Mouse (Mus musculus): ENCODE measurements around the gene Anapc13.

Gene Anapc13

GRCm38 (mm10) chr9:102625983-102626838, at the start of gene Anapc13, which contains the start of gene Cep63:
Gene Anapc13 (plus strand): TSS chr9:102626296.
Gene Cep63 (minus strand): TSS chr9:102626534.
- DNase-seq (ENCODE audit: low spot score): peak; percentile 97

- no peak for DNase-seq (ENCODE audit: low spot score)
Measured at GRCm38 (mm10) chr9:102577480-102577879, 48.6 kb upstream of the Anapc13 start.

GRCm38 (mm10) chr9:102581921-102582469, 44.1 kb upstream of the Anapc13 start:
- DNase-seq (ENCODE audit: low spot score): no peak

GRCm38 (mm10) chr9:102587347-102587746, 38.7 kb upstream of the Anapc13 start:
- DNase-seq (ENCODE audit: low spot score): no peak

- no peak for DNase-seq (ENCODE audit: low spot score)
Measured at GRCm38 (mm10) chr9:102594667-102595393, 31.3 kb upstream of the Anapc13 start.

DNA sequence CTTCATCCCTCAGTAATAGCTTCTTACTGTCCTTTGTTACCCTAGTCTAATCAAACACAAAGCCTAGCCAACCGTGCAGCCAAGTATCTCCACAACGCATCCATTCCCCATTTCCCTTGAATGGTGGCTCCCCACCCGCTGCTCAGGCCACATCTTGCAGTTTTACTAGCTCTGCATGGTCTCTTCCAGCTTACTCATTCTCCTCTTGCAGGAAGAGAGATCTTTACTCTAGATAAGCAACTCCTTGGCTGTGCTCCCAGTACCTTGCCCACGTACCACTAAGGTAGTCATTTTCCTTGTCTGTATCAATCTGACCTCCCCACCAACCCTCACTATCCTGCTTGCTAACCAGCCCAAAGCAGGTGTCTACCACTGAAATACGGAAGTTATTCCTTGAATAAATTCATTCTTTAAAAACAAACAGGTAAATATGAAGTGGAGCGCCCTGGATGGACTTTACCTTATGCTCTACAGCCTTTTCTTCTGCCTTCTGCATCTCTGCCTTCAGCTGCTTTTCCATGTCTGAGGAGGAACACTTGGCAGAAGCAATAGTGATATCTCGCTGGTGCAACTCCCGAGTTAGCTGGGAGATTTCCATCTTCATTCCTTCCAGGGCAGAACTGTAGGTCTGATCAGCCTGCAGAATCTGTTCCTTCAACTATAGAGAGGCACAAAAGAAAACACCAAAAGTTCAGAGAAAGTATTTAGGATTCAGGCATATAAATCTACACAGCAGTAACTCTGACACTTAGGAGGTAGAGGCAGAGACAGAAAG, 30.2 kb upstream of the Anapc13 start:
- DNase-seq (ENCODE audit: low spot score): no peak

- no peak for DNase-seq (ENCODE audit: low spot score)
Measured at GRCm38 (mm10) chr9:102601187-102601586, 24.9 kb upstream of the Anapc13 start.

- no peak for DNase-seq (ENCODE audit: low spot score)
Measured at GRCm38 (mm10) chr9:102601666-102602065, 24.4 kb upstream of the Anapc13 start.

GRCm38 (mm10) chr9:102605162-102605561, 20.9 kb upstream of the Anapc13 start:
- no peak for DNase-seq (ENCODE audit: low spot score)

DNA sequence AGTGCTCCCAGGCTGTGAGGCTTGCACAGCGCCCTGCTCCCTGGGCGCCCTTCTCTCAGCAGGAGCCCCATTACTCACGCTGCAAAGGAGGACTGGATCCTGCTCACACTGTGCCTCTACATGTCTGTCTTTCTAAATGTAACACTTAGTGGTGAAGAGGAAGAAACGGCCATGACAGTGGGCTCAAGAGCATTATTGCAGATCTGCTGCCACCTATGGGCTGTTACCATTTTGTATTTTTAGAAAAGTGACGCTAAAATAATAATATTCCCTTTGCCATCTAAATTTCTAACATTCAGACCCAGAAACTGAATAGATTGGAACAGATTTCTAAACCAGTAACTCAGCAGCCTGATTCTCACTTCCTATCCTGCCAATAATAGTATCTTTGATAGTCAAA, 18.6 kb upstream of the Anapc13 start:
- no peak for DNase-seq (ENCODE audit: low spot score)

GRCm38 (mm10) chr9:102609221-102609620, 16.9 kb upstream of the Anapc13 start:
- no peak for DNase-seq (ENCODE audit: low spot score)

GRCm38 (mm10) chr9:102615071-102615470, 11.0 kb upstream of the Anapc13 start:
- DNase-seq (ENCODE audit: low spot score): no peak

- DNase-seq (ENCODE audit: low spot score): no peak
Measured at GRCm38 (mm10) chr9:102616267-102616666, 9.8 kb upstream of the Anapc13 start.

DNA sequence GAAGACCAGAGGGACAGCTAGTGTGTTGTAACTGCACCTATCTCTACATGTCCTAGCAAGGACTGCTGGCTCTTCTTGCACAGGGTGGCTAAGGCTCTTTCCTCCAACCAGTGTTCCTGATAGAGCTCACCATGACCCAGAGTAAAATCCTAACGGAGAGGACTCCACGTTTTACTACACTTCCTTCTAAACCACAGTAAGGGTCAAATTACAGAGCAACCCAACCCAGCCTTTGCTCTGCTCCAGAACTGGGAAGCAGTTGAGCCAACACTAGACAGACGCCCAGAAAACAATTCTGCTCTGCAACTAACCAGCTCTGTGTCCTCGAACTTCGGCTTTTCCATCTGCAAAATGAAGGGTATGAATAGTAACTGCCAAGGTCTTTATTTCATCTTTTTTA, 4.7 kb upstream of the Anapc13 start:
- no peak for DNase-seq (ENCODE audit: low spot score)

DNA sequence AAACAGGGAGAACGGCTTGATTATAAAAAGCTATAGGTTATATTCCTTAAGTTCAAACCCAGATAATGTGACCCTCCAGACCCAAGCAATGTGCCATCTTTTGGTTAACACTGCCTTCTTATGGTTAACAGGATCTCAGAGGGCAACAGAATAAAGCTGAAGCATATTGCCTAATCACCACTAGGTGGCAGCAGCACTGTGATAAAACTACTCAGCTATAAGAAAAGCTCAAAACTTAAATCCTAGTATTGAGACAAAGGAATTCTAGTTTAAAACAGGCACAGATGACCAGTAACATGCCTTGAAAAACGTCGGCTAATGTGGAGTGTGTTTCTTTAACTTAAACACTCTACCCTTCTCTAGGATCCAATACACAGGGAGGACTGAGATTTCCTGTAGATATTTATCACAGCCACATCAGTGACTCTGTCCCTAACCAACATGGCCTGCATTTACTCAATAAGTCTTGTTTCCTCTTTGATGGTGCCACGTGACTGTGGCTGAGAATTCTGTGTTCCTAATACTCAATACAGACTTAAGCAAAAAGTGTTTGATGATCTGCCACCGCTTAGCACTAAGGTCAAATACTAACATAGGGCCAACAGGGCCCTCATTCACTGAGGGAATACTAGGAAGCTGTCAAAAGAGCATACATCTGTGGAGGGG, 3.8 kb upstream of the Anapc13 start:
- DNase-seq (ENCODE audit: low spot score): peak; percentile 69

- DNase-seq (ENCODE audit: low spot score): no peak
Measured at GRCm38 (mm10) chr9:102622876-102623275, 3.2 kb upstream of the Anapc13 start.

- no peak for DNase-seq (ENCODE audit: low spot score)
Measured at GRCm38 (mm10) chr9:102623581-102623980, 2.5 kb upstream of the Anapc13 start.

DNA sequence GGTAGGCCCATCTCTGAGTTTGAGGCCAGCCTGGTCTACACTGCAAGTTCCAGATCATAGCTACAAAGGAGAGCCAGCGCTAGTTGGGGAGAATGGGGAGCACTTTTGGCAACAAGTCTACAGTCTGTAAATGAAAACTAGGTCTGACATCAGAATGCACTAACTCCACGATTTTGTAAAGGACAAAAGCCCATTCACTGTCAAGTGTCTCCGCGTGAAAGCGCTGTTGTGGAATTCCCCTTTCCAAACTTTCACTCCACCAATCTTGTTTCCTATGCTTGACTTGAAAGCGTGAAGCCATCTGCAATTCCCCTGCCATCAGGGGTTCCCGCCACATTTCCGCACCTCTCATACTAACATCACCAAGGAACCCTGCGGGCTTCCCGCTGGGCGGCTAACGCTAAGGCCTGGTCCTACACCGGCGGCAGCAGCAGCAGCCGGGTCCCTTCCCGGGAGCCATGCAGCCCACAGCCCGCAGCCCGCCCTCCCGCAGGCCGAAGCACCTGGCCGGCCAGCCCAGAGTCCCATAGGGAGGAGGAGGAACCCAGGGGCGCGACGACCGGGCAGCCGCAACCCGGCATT, 604 bp upstream of the Anapc13 start:
- DNase-seq (ENCODE audit: low spot score): peak; percentile 49

DNA sequence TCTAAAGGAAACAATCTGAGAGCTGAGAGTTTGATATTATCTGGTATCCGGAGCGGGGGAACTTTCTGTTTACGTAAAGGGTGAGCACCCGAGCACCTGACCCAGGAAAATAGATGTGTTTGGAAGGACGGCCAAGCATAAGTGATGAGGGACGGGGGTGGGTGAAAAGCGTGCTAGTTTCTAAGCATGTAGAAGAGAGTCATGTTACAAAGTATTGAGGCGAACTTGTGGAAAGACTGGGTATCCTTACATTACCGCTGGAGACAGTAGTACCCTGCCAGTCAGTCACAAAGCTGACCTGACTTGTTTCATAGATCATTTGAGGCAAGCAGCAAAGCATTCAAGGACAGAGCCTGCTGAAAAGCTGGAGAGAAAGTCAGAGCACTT, 736 bp downstream of the Anapc13 start:
- no peak for DNase-seq (ENCODE audit: low spot score)

DNA sequence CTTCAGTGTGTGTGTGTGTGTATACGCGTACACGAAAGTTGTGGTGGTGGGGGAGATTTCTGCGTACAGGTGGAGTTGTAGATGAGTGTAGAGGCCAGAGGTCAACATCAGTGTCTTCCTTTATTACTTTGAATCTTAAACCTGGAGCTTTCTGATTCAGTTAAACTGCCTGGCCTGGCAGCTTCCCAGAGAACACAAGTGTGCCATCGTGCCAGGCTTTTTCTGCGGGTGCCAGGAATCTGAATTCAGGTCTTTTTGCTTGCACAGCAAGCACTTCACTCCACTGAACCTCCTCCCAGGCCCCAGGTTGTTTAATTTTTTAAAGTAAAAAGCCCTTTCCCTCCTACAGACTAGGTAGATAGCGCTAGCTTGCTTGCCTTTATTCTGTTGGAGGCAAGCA, 1.3 kb downstream of the Anapc13 start:
- no peak for DNase-seq (ENCODE audit: low spot score)

DNA sequence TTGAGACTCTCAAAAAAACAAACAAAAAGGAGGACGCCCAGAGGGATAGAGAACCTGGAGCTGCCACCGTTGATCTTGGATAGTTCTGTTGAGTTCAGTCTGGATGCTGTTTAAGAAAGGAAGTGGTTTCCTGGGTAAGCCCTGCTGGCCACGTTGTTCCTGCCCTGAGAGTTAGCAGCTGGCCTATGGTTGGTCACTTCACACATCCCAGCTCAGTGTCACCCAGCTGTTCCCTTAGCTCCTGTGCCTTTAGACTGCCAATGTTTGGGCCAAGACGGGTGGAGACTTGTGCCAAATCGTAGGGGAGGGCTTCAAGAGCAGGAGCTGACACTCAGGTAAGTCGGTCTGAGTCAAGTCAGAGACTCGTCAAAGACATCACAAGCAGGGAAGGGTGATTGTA, 3.0 kb downstream of the Anapc13 start:
- no peak for DNase-seq (ENCODE audit: low spot score)

Measured in c-Kit-positive CD71-positive TER-119-positive erythroid progenitor cells, embryonic 14.5 days (primary cell).